Mouse (Mus musculus) heart, postnatal 10 days (tissue): ENCODE data around the gene Tuba4a. TPM values are rescaled to one million over a fixed set of nuclear protein-coding genes. Genes with fewer than 3 reads are reported as not detected.
"Not testable (repeated sequence)": the region's sequence is repeated elsewhere in the genome, so short reads cannot be mapped to it uniquely, and the experiment has no call there.

Experiments
- DNase-seq, 2 experiments: peaks; one replicate each; pipeline ENCODE4 v3.0.0; 2021
- intact Hi-C: fragments of 180-260 bp; cut with DNase I; formaldehyde crosslinking; loops from one replicate; pipeline ENCODE4 v1.15.1; 2025
- total RNA-seq, 2 experiments: library from RNA; stranded (reverse); gene quantifications; 2 replicates each; pipeline ENCODE4 v1.2.3; 2021

The Tuba4a gene
- total RNA-seq, 2 experiments from 2014 or later: 543 to 577 TPM

GRCm38 (mm10) chr1:75239591-75239990 lies 19.9 kb upstream of the Tuba4a start:
- DNase-seq: peak; percentile 65 to 73
- intact Hi-C loops: no loop called here

DNA sequence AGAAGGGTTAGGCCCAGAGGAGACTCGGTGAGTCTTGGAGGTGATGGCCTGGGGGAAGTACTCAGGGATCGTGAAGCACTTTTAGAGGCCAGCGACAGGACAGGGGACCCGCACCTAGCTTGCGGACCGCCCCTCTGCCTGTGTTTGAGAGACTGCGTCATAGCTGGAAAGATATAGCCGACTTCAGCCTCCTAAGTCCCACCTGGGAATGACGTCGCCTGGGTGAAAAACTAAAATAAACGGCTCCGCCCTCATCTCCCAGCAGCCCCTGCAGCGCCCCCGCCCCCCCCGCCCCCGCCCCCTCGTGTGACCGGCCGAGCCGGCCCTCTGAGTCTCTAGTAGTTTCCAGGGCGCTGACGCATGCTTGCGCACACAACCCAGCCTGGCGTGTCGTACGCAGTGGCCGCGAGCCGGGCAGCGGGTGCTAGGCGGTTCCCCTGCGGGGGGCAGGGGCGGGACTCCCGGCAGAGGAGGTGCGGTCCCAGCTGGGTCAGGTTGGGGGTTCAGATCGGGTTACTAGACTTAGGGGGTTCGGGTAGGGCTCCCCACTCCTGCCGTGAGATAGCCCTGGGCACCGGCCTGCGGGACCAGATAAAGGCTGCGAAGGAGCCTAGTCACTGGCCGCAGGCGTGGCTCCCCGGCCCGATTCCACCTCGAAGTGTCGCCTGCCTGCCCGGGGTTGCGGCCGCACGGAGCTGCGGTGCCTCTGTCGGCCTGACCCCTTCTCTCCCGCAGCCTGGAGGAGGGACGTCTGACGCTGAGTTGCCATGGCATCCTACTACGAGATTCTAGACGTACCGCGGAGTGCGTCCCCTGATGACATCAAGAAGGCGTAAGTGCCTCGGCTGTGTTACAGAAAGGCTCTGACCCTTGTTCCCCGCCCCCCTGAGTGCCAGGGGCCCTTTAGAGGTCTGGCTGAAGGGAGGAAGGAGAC lies 16.7 kb upstream of the Tuba4a start, which contains the start of gene Dnajb2:
Gene Dnajb2 (plus strand): TSS at position 290 of the 934 bp plus-strand sequence.
- intact Hi-C loops: no loop called here
- DNase-seq: peak; percentile 91 to 93

GRCm38 (mm10) chr1:75234606-75235005 lies 14.9 kb upstream of the Tuba4a start:
- intact Hi-C loops: loop anchor here (1.0 to 2.0 kb wide), 2 partner anchors 16 to 17 kb away; partner anchors contain the start of gene Tuba4a
- peak; percentile 75 to 79 for DNase-seq

GRCm38 (mm10) chr1:75232489-75232888 lies 12.8 kb upstream of the Tuba4a start:
- intact Hi-C loops, DNase-seq: not testable (repeated sequence)

DNA sequence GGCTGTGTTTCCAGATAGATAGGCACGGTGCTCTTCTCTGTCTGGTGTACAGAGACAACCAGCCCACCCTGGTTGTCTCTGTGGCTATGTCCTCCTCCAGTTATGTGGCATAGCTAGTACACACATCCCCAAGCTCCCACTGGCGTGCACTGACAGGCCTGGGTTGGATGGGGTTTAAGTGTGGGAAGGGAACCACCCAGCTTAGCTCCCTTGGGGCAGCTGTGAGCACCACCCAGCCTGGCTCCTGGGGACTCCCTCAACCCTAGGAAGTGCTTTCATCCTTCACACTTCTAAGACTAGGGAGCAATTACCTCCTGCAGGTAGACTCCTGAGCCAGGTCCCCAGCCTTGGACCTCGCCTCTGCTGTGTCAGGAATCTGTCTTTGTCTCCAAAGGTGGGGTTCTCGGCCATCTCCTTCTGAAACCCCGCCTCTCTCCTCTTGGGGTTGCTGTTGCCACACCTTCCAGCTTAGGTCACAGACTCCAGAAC lies 12.0 kb upstream of the Tuba4a start, which contains the start of gene A630095N17Rik:
Gene A630095N17Rik (minus strand): TSS at position 439 of the 489 bp plus-strand sequence.
- DNase-seq: no peak
- intact Hi-C loops: no loop called here

GRCm38 (mm10) chr1:75231224-75231623 lies 11.6 kb upstream of the Tuba4a start:
- intact Hi-C loops: no loop called here
- no peak for DNase-seq

DNA sequence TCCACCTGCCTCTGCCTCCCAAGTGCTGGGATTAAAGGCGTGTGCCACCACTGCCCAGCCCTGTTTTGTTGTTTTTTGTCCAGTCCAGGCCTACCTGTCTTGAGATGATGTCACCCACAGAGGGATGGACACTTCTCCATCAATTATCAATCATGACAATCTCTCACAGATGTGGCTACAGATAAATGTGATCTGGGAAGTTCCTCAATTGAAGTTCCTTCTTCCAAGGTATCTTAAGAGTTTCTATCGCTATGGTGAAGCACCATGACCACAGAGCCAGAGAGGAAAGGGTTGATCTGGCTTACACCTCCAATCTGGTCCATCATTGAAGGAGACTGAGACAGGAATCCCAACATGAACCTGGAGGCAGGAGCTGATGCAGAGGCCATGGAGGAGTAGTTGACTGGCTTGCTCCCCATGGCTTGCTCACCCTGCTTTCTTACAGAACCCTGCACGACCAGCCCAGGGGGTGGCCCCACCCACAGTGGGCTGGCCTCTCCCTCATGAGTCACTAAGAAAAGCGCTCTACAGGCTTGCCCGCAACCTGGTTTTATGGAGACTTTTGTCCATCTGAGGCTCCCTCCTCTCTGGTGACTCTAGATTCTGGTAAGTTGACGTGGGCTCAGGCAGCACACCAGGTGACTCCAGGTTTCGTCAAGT lies 10.8 kb upstream of the Tuba4a start:
- intact Hi-C loops: no loop called here
- no peak for DNase-seq

GRCm38 (mm10) chr1:75229158-75229557 lies 9.5 kb upstream of the Tuba4a start:
- no peak for DNase-seq
- intact Hi-C loops: no loop called here

GRCm38 (mm10) chr1:75227653-75228052 lies 8.0 kb upstream of the Tuba4a start:
- DNase-seq: no peak
- intact Hi-C loops: no loop called here

DNA sequence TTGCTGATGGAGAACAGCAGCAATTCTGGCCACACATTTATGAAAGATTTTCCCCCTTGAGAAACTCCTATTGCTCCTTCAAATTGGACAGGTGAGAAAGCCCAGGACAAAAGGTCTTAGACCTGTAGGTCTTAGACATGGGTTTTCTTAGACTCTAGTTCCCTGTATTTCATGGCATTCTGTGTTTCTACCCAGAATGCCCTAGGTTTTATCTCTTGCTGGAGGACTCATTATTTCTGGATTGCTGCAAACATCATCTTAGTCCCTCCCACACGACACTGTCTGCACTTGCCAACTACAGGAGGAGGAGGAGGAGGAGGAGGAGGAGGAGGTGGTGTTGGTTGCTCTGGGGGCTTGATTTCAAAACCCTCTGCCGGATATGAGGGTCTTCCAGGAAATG lies 6.5 kb upstream of the Tuba4a start:
- no peak for DNase-seq
- intact Hi-C loops: no loop called here

- no peak for DNase-seq
- intact Hi-C loops: no loop called here
Measured at GRCm38 (mm10) chr1:75225473-75225872, 5.8 kb upstream of the Tuba4a start.

DNA sequence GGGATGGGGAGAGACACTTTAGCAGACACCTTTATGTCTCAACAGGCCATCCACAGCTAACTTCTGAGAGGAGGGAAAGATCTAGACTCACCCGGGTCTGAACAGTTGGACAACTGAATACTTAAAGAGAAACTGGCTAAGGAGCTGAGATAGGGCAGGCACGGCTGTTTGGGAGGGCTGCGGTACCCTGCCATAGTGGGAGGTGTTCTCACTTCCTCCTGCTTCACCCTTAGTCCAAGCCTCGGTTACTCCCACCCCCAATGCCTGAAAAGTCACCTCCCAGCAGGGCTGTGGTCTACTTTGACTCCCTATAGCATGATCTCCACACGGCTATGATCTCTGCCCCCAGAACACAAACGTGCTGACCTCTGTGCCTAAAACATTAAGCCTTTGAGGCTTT lies 3.9 kb upstream of the Tuba4a start:
- intact Hi-C loops: no loop called here
- no peak for DNase-seq

- intact Hi-C loops: no loop called here
- no peak for DNase-seq
Measured at GRCm38 (mm10) chr1:75222926-75223325, 3.3 kb upstream of the Tuba4a start.

- DNase-seq: no peak
- intact Hi-C loops: no loop called here
Measured at GRCm38 (mm10) chr1:75221538-75221937, 1.9 kb upstream of the Tuba4a start.

DNA sequence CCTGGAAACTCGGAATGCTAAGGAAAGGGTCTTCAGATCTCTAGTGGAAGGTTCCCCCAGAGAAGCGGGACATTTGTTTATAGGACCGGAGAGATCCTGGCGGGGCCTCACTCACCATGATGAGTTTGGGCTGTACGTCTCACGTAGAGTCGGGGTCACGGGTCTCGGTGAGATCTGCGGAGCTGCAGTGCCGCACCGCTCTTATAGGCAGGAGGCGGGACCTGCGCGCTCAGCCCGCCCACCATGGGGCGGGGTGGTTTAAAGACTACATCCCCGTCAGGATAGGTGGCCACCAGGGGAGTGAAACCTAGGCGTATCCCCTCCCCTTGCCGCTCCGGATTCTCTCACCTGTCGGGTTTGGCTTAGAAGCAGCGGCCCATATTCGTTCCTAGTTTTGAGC lies 587 bp downstream of the Tuba4a start:
- intact Hi-C loops: loop anchor here (2.0 kb wide), 1 partner anchor 16 kb away; no protein-coding TSS in a partner anchor
- peak; percentile 91 to 92 for DNase-seq

DNA sequence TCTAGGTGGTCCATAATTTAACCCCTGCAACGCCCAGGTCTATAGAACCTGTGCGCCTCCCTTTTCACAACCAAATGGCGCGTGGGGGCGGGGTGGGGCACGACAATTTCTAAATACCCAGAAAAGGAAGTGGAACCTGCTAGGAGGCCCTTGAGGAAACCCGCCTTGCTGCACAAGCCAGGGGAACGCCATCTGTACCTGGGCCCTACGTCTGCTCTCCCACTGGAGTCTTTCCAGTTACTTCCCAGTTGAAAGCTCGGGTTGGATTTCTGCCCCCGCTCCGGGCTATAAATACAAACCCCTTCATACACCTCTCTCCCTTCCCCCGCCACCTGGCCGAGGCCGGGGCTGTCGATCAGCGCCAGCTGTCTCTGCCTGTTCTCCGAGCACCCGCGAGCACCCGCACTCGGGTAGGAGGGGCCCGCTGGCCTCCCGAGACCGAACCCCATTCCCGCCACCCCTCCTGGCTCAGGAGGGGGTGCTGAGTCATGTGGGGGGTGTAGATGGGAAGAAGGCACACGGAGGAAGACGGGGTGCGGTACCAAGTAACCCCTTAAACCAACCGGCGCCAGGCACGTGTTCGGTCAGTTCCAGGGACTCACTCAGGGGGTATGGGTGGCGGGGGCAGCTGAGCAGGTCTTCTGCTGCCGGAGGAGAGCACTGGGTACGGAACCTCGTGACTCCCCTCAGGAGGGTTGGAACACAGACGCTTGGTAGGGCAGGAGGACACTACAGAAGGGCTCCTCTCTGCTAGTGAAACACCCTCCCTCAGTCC lies 1.3 kb downstream of the Tuba4a start:
- DNase-seq: peak; percentile 84 to 87
- intact Hi-C loops: loop anchor here (2.0 kb wide), 1 partner anchor 16 kb away; no protein-coding TSS in a partner anchor

DNA sequence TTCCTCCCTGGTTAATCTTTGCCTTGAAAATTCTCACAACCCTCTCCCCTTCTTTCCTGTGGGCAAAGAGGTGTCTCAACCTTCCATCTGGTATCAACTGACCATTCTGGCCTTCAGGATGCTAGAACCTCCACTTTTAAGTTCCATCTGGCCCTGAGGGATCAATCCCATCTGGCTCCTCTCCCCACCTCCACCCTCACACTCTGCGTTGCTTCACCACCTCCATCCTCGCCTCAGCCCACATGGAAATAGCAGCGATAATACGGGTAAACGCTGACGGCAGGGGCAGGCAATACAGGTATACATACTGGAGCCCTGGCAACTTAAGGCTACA lies 1.8 kb downstream of the Tuba4a start:
- intact Hi-C loops: loop anchor here (2.0 kb wide), 1 partner anchor 17 kb away; no protein-coding TSS in a partner anchor
- peak in 1 of 2 experiments; percentile 36 for DNase-seq

- intact Hi-C loops: no loop called here
- DNase-seq: peak; percentile 84 to 85
Measured at GRCm38 (mm10) chr1:75216797-75217585, 2.7 kb downstream of the Tuba4a start.

DNA sequence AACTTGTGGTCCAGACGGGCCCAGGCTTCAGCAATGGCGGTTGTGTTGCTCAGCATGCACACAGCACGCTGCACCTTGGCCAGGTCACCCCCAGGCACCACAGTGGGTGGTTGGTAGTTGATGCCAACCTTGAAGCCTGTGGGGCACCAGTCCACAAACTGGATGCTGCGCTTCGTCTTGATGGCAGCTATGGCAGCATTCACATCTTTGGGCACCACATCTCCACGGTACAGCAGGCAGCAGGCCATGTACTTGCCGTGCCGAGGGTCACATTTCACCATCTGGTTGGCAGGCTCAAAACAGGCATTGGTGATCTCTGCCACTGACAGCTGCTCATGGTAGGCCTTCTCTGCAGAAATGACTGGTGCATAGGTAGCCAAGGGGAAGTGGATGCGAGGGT lies 3.9 kb downstream of the Tuba4a start:
- intact Hi-C loops: no loop called here
- no peak for DNase-seq

DNA sequence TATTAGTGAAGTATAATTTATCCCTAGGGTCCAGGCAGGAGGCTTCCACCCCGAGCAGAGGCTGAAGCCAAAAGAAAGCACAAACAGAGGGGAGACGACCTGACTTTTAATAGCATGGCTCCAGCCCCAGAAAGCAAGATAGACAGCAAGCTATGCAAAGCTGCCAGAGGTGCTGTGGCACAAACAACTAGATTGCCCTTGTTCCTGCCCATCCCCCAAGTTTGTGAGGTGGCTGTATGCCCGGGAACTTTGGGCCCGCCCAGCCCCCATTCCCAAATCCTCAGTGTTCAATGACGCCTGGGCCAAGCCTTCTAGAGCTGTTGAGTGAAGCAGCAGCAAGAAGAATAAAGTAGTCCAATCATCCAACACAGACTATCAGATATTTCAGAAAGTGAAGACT lies 4.8 kb downstream of the Tuba4a start:
- DNase-seq: peak; percentile 90 to 92
- intact Hi-C loops: no loop called here
